Mouse (Mus musculus) neural tube, embryonic 12.5 days (tissue): ENCODE data around the gene Lrrc51. TPM values are rescaled to one million over a fixed set of nuclear protein-coding genes. Genes with fewer than 3 reads are reported as not detected.

Source experiments
- ATAC-seq: fragments of 200-750 bp; cut with Nextera tagmentation; 2 replicates; pipeline ENCODE4 v1.8.0; 2017; ENCODE audit warnings: low read depth, mild to moderate bottlenecking, moderate TSS enrichment, moderate library complexity; ENCODE audit not compliant: low FRiP score
- H3K27ac ChIP-seq: fragments of 300-500 bp; sonication (generic); 2 replicates; pipeline ENCODE4 v1.5.1; 2016
- H3K27me3 ChIP-seq: fragments of 300-500 bp; sonication (generic); replicated peaks from 2 replicates; pipeline ENCODE4 v1.6.1; 2016; ENCODE audit warnings: mild to moderate bottlenecking
- H3K36me3 ChIP-seq: fragments of 300-500 bp; sonication (generic); 2 replicates; pipeline ENCODE4 v1.6.1; 2016; ENCODE audit warnings: mild to moderate bottlenecking
- H3K4me1 ChIP-seq: fragments of 300-500 bp; sonication (generic); 2 replicates; pipeline ENCODE4 v1.6.1; 2016
- H3K4me2 ChIP-seq: fragments of 300-500 bp; sonication (generic); replicated peaks from 2 replicates; pipeline ENCODE4 v1.6.1; 2016; ENCODE audit warnings: mild to moderate bottlenecking
- H3K4me3 ChIP-seq: fragments of 300-500 bp; sonication (generic); 2 replicates; pipeline ENCODE4 v1.5.1; 2016
- H3K9ac ChIP-seq: fragments of 300-500 bp; sonication (generic); 2 replicates; pipeline ENCODE4 v1.6.1; 2016; ENCODE audit warnings: mild to moderate bottlenecking
- H3K9me3 ChIP-seq: fragments of 300-500 bp; sonication (generic); 2 replicates; pipeline ENCODE4 v1.6.1; 2016; ENCODE audit warnings: mild to moderate bottlenecking
- WGBS: fragments of 180-500 bp; shearing (Covaris S2); methylation state at CpG from one replicate; pipeline ENCODE4 v1.1.7; 2016; 5-methylcytosine and 5-hydroxymethylcytosine counted together
- microRNA-seq: library from miRNA; unstranded; fragments of <30 nt; microRNA quantifications from one replicate; pipeline ENCODE4, GENCODE M21; 2017
- polyA plus RNA-seq: library from polyadenylated mRNA; unstranded; fragments of >200 nt; fragmentation: Nextera tagmentation; extraction: Ambion mirVana; gene quantifications from 2 replicates; pipeline ENCODE4 v1.2.1, GENCODE M21; 2016

The Lrrc51 gene
- polyA plus RNA-seq, 1 experiment from 2014 or later, result 5.0 TPM

GRCm38 (mm10) chr7:101871296-101871695 lies 62.4 kb downstream of the Lrrc51 start:
- H3K36me3 ChIP-seq, result no peaks in the 10 kb centered on the region
- no peaks in the 10 kb centered on the region for H3K9me3 ChIP-seq
- no peak for ATAC-seq
- H3K4me2 ChIP-seq, result no peak overlapping the region
- H3K27ac ChIP-seq, result no peak overlapping the region
- no peak overlapping the region for H3K9ac ChIP-seq
- no peaks in the 10 kb centered on the region for H3K27me3 ChIP-seq
- H3K4me3 ChIP-seq, result no peak overlapping the region
- H3K4me1 ChIP-seq, result no peaks in the 10 kb centered on the region
- 90% methylated on average over 3 of the region's 3 CpGs for WGBS

DNA sequence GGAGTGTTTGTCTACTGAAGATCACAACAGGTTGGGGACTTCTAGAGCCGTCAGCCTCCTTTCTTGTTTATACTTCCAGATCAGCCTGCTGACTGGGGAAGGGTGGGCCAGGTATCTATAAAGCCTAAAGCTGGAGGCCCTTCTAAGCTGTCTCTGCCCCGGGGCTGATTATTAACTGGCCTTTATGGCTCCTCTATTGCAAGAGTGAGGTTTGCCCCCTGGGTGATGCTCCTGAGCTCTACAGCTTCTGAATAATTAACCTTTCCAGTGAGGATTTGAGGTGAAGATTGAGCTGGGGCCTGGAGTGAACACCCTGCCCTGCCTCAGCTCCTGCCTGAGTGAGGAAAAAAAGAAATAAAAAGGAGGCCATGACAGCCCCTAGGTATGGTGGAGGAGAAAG lies 63.1 kb downstream of the Lrrc51 start, which contains the start of gene Folr1:
Folr1 (minus strand) TSS at position 160 of the 400 bp plus-strand sequence.
- H3K9me3 ChIP-seq, result no peaks in the 10 kb centered on the region
- no peak within 1 kb of the TSS for H3K4me2 ChIP-seq
- no peaks in the 10 kb centered on the region for H3K4me1 ChIP-seq
- no peaks in the 10 kb centered on the region for H3K36me3 ChIP-seq
- H3K27me3 ChIP-seq, result no peaks in the 10 kb centered on the region
- 34% methylated on average over 2 of the region's 2 CpGs for WGBS
- no peak within 1 kb of the TSS for H3K4me3 ChIP-seq
- no peak for ATAC-seq
- H3K9ac ChIP-seq, result no peak within 1 kb of the TSS
- no peak within 1 kb of the TSS for H3K27ac ChIP-seq

GRCm38 (mm10) chr7:101869163-101869500 lies 64.6 kb downstream of the Lrrc51 start:
- Histone ChIP-seq H3K4me3 (no peak overlapping the region), H3K27me3 (no peaks in the 10 kb centered on the region), H3K4me2 (no peak overlapping the region), H3K4me1 (no peaks in the 10 kb centered on the region), H3K9me3 (no peaks in the 10 kb centered on the region), H3K27ac (no peak overlapping the region), H3K36me3 (no peaks in the 10 kb centered on the region), H3K9ac (no peak overlapping the region)
- whole genome bisulfite sequencing, result 61% methylated on average over 7 of the region's 7 CpGs
- no peak for ATAC-seq

DNA sequence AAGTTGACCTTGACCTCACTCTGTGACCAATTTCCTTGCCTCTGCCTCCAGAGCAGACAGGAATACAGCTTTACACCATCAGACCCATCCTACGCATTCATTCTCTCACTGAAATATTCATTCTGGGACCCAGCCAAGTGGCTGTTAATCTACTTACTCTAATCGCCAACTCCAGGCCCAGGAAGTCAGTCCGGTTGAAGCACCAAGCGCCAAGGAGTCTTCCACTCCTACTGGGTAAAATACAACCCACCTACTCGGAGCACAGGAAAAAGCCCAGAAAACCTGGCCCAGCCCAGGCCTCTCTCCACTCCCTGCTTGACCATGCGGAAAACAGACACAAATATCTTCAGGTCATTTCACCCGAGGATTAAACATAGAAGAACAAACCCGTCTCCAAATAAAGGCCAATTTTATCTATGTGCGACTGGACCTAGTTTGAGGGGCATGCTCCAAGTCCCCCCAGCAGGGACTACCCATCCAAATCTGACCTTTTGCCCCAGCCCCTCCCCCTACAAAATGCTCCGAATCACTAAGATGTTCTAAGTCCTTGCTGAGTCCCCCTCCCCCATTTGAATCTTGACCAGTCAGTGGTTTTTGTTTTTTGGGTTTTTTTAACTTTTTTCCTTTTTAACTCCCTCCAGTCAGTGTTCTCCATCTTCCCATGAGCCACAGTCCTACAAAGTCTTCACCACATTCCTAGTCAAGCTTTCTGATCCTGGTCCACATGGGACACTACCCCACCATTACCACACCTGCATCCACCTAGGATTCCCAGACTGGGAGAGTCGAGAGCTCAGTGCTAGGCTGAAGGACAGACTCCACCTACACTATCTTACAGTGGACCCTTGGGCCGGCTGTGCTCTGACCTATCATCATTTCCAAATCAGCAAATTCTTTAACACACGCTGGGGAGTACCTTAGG lies 65.2 kb downstream of the Lrrc51 start:
- Histone ChIP-seq H3K36me3 (no peaks in the 10 kb centered on the region), H3K4me3 (no peak overlapping the region), H3K27ac (no peak overlapping the region), H3K4me2 (no peak overlapping the region), H3K27me3 (no peaks in the 10 kb centered on the region), H3K9ac (no peak overlapping the region), H3K4me1 (no peaks in the 10 kb centered on the region), H3K9me3 (no peaks in the 10 kb centered on the region)
- 69% methylated on average over 13 of the region's 13 CpGs for WGBS
- no peak for ATAC-seq

DNA sequence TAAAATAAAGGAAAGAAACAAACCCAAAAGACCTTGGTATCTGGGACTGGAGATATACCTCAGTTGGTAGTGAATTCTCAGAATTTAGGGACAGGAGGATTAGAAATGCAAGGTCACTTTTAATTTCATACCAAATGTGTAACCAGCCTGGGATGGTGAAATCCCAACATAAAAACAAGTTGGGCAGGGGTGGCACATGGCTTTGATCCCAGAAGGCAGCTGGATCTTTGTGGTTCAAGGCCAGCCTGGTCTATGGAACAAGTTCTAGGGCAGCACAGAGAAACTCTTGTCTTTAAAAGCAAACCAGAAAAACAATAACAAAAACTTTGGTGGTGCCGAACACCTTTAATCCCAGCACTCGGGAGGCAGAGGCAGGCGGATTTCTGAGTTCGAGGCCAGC lies 66.2 kb downstream of the Lrrc51 start:
- 95% methylated on average over 4 of the region's 4 CpGs for WGBS
- Histone ChIP-seq H3K9me3 (no peaks in the 10 kb centered on the region), H3K27me3 (no peaks in the 10 kb centered on the region), H3K36me3 (no peaks in the 10 kb centered on the region), H3K4me1 (no peaks in the 10 kb centered on the region), H3K27ac (no peak overlapping the region), H3K4me3 (no peak overlapping the region), H3K4me2 (no peak overlapping the region), H3K9ac (no peak overlapping the region)
- no peak for ATAC-seq

DNA sequence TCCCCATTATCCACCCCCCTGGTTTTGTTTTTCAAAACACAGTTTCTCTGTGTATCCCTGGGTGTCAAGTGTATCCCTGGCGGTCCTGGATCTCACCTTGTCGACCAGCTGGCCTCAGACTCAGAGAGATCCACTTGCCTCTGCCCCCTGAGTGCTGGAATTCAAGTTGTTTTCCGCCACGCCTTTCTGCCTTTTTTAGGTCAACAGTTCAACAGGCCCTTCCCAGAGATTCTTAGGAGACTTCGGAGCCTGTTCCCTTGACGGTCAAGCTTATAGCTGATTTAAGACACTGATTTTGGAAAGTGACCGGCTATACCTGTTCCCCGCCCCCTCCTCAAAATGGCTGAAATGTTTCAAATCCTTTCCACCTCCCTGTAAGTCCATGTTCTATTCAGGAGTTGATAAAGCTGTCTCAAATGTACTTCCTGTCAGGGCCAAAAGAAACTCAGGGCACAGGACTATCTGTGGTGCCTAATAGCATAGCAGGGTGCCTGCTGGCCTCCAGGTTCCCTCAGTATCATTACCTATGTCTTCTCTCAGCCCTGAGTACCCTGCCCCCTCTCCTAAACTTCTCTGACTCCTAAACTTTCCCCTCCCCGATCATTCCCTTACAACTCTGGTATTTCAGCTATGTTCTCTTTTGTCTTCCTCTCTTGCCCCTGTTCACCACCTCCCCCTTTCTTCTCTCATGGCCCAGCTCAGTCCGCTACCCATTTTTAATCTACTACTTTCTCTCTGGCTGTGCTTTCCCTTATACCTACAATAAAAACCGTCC lies 67.0 kb downstream of the Lrrc51 start:
- WGBS, result 84% methylated on average over 11 of the region's 11 CpGs

GRCm38 (mm10) chr7:101863415-101863814 lies 70.3 kb downstream of the Lrrc51 start, which contains the start of gene Anapc15:
TSS of gene Anapc15 (plus strand) at chr7:101863715.
- Histone ChIP-seq H3K4me2 (no peak within 1 kb of the TSS), H3K36me3 (no peaks in the 10 kb centered on the region), H3K27me3 (no peaks in the 10 kb centered on the region), H3K9me3 (no peaks in the 10 kb centered on the region), H3K4me3 (no peak within 1 kb of the TSS), H3K27ac (no peak within 1 kb of the TSS), H3K4me1 (no peaks in the 10 kb centered on the region), H3K9ac (no peak within 1 kb of the TSS)
- WGBS, result 84% methylated on average over 3 of the region's 3 CpGs
- ATAC-seq, result no peak

More for the DNA sequence above, 67.0 kb downstream of the Lrrc51 start:
- Histone ChIP-seq H3K9ac (no peak overlapping the region), H3K4me1 (no peaks in the 10 kb centered on the region), H3K27ac (no peak overlapping the region), H3K4me2 (no peak overlapping the region), H3K36me3 (no peaks in the 10 kb centered on the region), H3K4me3 (no peak overlapping the region), H3K9me3 (no peaks in the 10 kb centered on the region), H3K27me3 (no peaks in the 10 kb centered on the region)
- ATAC-seq, result no peak

Small RNA genes lying within 50 kb of the gene (microRNA-seq; reads per million reads assigned to microRNA genes)
- not detected for gene Gm22655

Other genes with a start within 250 kb of the Lrrc51 start
- gene Phox2a, start 115.6 kb downstream of the Lrrc51 start, polyA plus RNA-seq, result 1.9 and 2.4 TPM in 2 replicates
- 34.9 and 37.7 TPM in 2 replicates for gene Inppl1, start 95.7 kb downstream of the Lrrc51 start, polyA plus RNA-seq
- 1.2 and 1.3 TPM in 2 replicates for gene Folr2, start 76.7 kb downstream of the Lrrc51 start, polyA plus RNA-seq
- 86.0 and 89.1 TPM in 2 replicates for gene Anapc15, start 70.2 kb downstream of the Lrrc51 start, polyA plus RNA-seq
- gene Folr1, start 63.1 kb downstream of the Lrrc51 start, polyA plus RNA-seq, result 1.0 TPM in 1 of 2 replicates, not detected in the other
- gene Lamtor1, start 28.0 kb downstream of the Lrrc51 start, polyA plus RNA-seq, result 134 and 137 TPM in 2 replicates
- 0.56 and 0.74 TPM in 2 replicates for gene Tomt, start 27.5 kb downstream of the Lrrc51 start, polyA plus RNA-seq
- gene Numa1, start 216 bp upstream of the Lrrc51 start, polyA plus RNA-seq, result 82.7 and 86.1 TPM in 2 replicates
- 4.1 and 5.3 TPM in 2 replicates for gene Il18bp, start 84.8 kb upstream of the Lrrc51 start, polyA plus RNA-seq
- 29.1 and 30.2 TPM in 2 replicates for gene Rnf121, start 131.6 kb upstream of the Lrrc51 start, polyA plus RNA-seq
- gene Xndc1, start 131.6 kb upstream of the Lrrc51 start, polyA plus RNA-seq, result 32.4 and 34.2 TPM in 2 replicates
- 2.5 and 2.6 TPM in 2 replicates for gene Xntrpc, start 131.8 kb upstream of the Lrrc51 start, polyA plus RNA-seq
- 0.60 and 1.4 TPM in 2 replicates for gene Trpc2, start 149.2 kb upstream of the Lrrc51 start, polyA plus RNA-seq
- gene Art1, start 167.8 kb upstream of the Lrrc51 start, polyA plus RNA-seq, result 3.3 and 4.6 TPM in 2 replicates
- 2.3 and 2.6 TPM in 2 replicates for gene Art5, start 175.6 kb upstream of the Lrrc51 start, polyA plus RNA-seq
- gene Chrna10, start 182.9 kb upstream of the Lrrc51 start, polyA plus RNA-seq, result not detected in 2 replicates